Mouse (Mus musculus) spleen, adult 2 months (tissue): ENCODE results near the gene 1700024P04Rik. TPM values are rescaled to one million over a fixed set of nuclear protein-coding genes. Genes with fewer than 3 reads are reported as not detected.
"Not testable (repeated sequence)": the region's sequence is repeated elsewhere in the genome, so short reads cannot be mapped to it uniquely, and the experiment has no call there.

Experiments
- DNase-seq, 2 experiments: peaks; one replicate each; pipeline versions ENCODE4 v3.0.0 to v3.0.0-alpha.2; 2012 to 2021; ENCODE audit warnings: low spot score in 2 of 2, low read depth in 1 of 2
- H3K27ac ChIP-seq: fragments of 200-500 bp; 2 replicates; pipeline ENCODE4 v1.5.1; 2012; ENCODE audit warnings: low read length, inconsistent platforms; ENCODE audit not compliant: insufficient read depth
- H3K27me3 ChIP-seq: fragments of 200-500 bp; 2 replicates; pipeline ENCODE4 v1.6.1; 2012; ENCODE audit warnings: mild to moderate bottlenecking, moderate library complexity, low read length, inconsistent platforms; ENCODE audit not compliant: control insufficient read depth, insufficient read depth
- H3K36me3 ChIP-seq: fragments of 200-500 bp; 2 replicates; pipeline ENCODE4 v1.6.1; 2012; ENCODE audit warnings: mild to moderate bottlenecking, low read length, inconsistent platforms; ENCODE audit not compliant: control insufficient read depth, insufficient read depth
- H3K4me1 ChIP-seq: fragments of 200-500 bp; 2 replicates; pipeline ENCODE4 v1.6.1; 2011; ENCODE audit warnings: inconsistent platforms; ENCODE audit not compliant: control insufficient read depth, insufficient read depth, insufficient read length
- H3K4me3 ChIP-seq: fragments of 200-500 bp; 2 replicates; pipeline ENCODE4 v1.5.1; 2011; ENCODE audit warnings: mild to moderate bottlenecking, inconsistent platforms; ENCODE audit not compliant: insufficient read depth, insufficient read length; ENCODE audit errors: extremely low read depth
- CTCF ChIP-seq: fragments of 200-500 bp; IDR thresholded peaks from 2 replicates; pipeline ENCODE4 v1.5.1; 2011; ENCODE audit warnings: mild to moderate bottlenecking, inconsistent platforms; ENCODE audit not compliant: insufficient read depth, insufficient read length, insufficient replicate concordance; ENCODE audit errors: extremely low read depth
- POLR2A ChIP-seq: fragments of 200-500 bp; IDR thresholded peaks from 2 replicates; pipeline ENCODE4 v1.6.1; 2011; ENCODE audit warnings: low read depth, low read length, inconsistent platforms
- WGBS: fragments of 180-500 bp; shearing (Covaris S2); methylation state at CpG from one replicate; pipeline ENCODE4 v1.1.7; 2018; 5-methylcytosine and 5-hydroxymethylcytosine counted together
- polyA plus RNA-seq: library from polyadenylated mRNA; depleted of rRNA; stranded (reverse); fragments of >200 nt; gene quantifications from 2 replicates; pipeline ENCODE4 v1.2.3, GENCODE M21; 2012

1700024P04Rik gene
- polyA plus RNA-seq, 1 experiment, result not detected

- DNase-seq, result no peak
- no peak for TF ChIP-seq POLR2A
- no peak for TF ChIP-seq CTCF
- 82% methylated on average over 11 of the region's 11 CpGs for WGBS
- Histone ChIP-seq H3K36me3 (no peaks in the 10 kb centered on the region), H3K27me3 (no peaks in the 10 kb centered on the region), H3K4me3 (no peak overlapping the region), H3K27ac (no peak overlapping the region), H3K4me1 (no peaks in the 10 kb centered on the region)
Measured at GRCm38 (mm10) chr13:99019831-99020669, 35.7 kb upstream of the 1700024P04Rik start.

- Histone ChIP-seq H3K4me1 (no peaks in the 10 kb centered on the region), H3K27me3 (no peaks in the 10 kb centered on the region), H3K4me3 (no peak overlapping the region), H3K27ac (no peak overlapping the region), H3K36me3 (no peaks in the 10 kb centered on the region)
- TF ChIP-seq POLR2A (no peak), CTCF (no peak)
- DNase-seq, result no peak
- WGBS, result 90% methylated on average over 15 of the region's 15 CpGs
Measured at GRCm38 (mm10) chr13:99018526-99019201, 34.3 kb upstream of the 1700024P04Rik start.

GRCm38 (mm10) chr13:99016696-99017095, 32.3 kb upstream of the 1700024P04Rik start:
- H3K4me1 ChIP-seq, result no peaks in the 10 kb centered on the region
- H3K27ac ChIP-seq, result no peak overlapping the region
- WGBS, result 88% methylated on average over 4 of the region's 4 CpGs
- DNase-seq, result no peak
- H3K36me3 ChIP-seq, result no peaks in the 10 kb centered on the region
- no peaks in the 10 kb centered on the region for H3K27me3 ChIP-seq
- TF ChIP-seq CTCF (no peak), POLR2A (no peak)
- H3K4me3 ChIP-seq, result no peak overlapping the region

GRCm38 (mm10) chr13:99012891-99013290, 28.5 kb upstream of the 1700024P04Rik start:
- no peaks in the 10 kb centered on the region for H3K27me3 ChIP-seq
- no peaks in the 10 kb centered on the region for H3K4me1 ChIP-seq
- no peak for DNase-seq
- no peaks in the 10 kb centered on the region for H3K36me3 ChIP-seq
- H3K27ac ChIP-seq, result no peak overlapping the region
- WGBS, result 92% methylated on average over 5 of the region's 5 CpGs
- no peak for TF ChIP-seq POLR2A
- no peak for TF ChIP-seq CTCF
- no peak overlapping the region for H3K4me3 ChIP-seq

GRCm38 (mm10) chr13:99008013-99008412, 23.6 kb upstream of the 1700024P04Rik start:
- Histone ChIP-seq H3K27ac (no peak overlapping the region), H3K4me3 (no peak overlapping the region), H3K4me1 (no peaks in the 10 kb centered on the region), H3K36me3 (no peaks in the 10 kb centered on the region), H3K27me3 (no peaks in the 10 kb centered on the region)
- 94% methylated on average over 5 of the region's 5 CpGs for WGBS
- no peak for DNase-seq
- no peak for TF ChIP-seq CTCF
- no peak for TF ChIP-seq POLR2A

GRCm38 (mm10) chr13:99006389-99007099, 22.2 kb upstream of the 1700024P04Rik start:
- Histone ChIP-seq H3K4me3 (no peak overlapping the region), H3K36me3 (no peaks in the 10 kb centered on the region), H3K27ac (no peak overlapping the region), H3K4me1 (no peaks in the 10 kb centered on the region), H3K27me3 (no peaks in the 10 kb centered on the region)
- DNase-seq, result no peak
- WGBS, result 90% methylated on average over 17 of the region's 17 CpGs
- TF ChIP-seq POLR2A, result no peak
- no peak for TF ChIP-seq CTCF

GRCm38 (mm10) chr13:99001652-99002051, 17.3 kb upstream of the 1700024P04Rik start:
- not testable (repeated sequence) for H3K4me3 ChIP-seq, H3K27ac ChIP-seq, H3K27me3 ChIP-seq, DNase-seq, H3K4me1 ChIP-seq, H3K36me3 ChIP-seq
- WGBS, result 88% methylated on average over 2 of the region's 2 CpGs
